Mouse (Mus musculus) neural tube, embryonic 15.5 days (tissue): ENCODE data around the gene Dgkb. TPM values are rescaled to one million over a fixed set of nuclear protein-coding genes. Genes with fewer than 3 reads are reported as not detected.

Source experiments
- ATAC-seq: fragments of 200-750 bp; cut with Nextera tagmentation; 2 replicates; pipeline ENCODE4 v1.8.0; 2017; ENCODE audit warnings: mild to moderate bottlenecking, moderate TSS enrichment, moderate library complexity; ENCODE audit not compliant: low FRiP score
- H3K27ac ChIP-seq: fragments of 300-500 bp; sonication (generic); replicated peaks from 2 replicates; pipeline ENCODE4 v1.5.1; 2015; ENCODE audit warnings: mild to moderate bottlenecking, inconsistent platforms
- H3K27me3 ChIP-seq: fragments of 300-500 bp; sonication (generic); replicated peaks from 2 replicates; pipeline ENCODE4 v1.6.1; 2015; ENCODE audit warnings: inconsistent platforms
- H3K36me3 ChIP-seq: fragments of 300-500 bp; sonication (generic); 2 replicates; pipeline ENCODE4 v1.6.1; 2015; ENCODE audit warnings: inconsistent platforms
- H3K4me1 ChIP-seq: fragments of 300-500 bp; sonication (generic); 2 replicates; pipeline ENCODE4 v1.6.1; 2015; ENCODE audit warnings: inconsistent platforms
- H3K4me2 ChIP-seq: fragments of 300-500 bp; sonication (generic); 2 replicates; pipeline ENCODE4 v1.6.1; 2015; ENCODE audit warnings: inconsistent platforms, mild to moderate bottlenecking, moderate library complexity
- H3K4me3 ChIP-seq: fragments of 300-500 bp; sonication (generic); replicated peaks from 2 replicates; pipeline ENCODE4 v1.5.1; 2015; ENCODE audit warnings: mild to moderate bottlenecking, inconsistent platforms
- H3K9ac ChIP-seq: fragments of 300-500 bp; sonication (generic); replicated peaks from 2 replicates; pipeline ENCODE4 v1.6.1; 2015; ENCODE audit warnings: mild to moderate bottlenecking, inconsistent platforms
- H3K9me3 ChIP-seq: fragments of 300-500 bp; sonication (generic); replicated peaks from 2 replicates; pipeline ENCODE4 v1.6.1; 2016; ENCODE audit warnings: inconsistent platforms
- WGBS: fragments of 180-500 bp; shearing (Covaris S2); methylation state at CpG from one replicate; pipeline ENCODE4 v1.1.7; 2015; ENCODE audit warnings: mixed read lengths; 5-methylcytosine and 5-hydroxymethylcytosine counted together
- polyA plus RNA-seq: library from polyadenylated mRNA; unstranded; fragments of >200 nt; fragmentation: Nextera tagmentation; extraction: Ambion mirVana; gene quantifications from 2 replicates; pipeline ENCODE4 v1.2.1, GENCODE M21; 2015

Dgkb gene
- polyA plus RNA-seq, 1 experiment from 2014 or later = 9.8 TPM

DNA sequence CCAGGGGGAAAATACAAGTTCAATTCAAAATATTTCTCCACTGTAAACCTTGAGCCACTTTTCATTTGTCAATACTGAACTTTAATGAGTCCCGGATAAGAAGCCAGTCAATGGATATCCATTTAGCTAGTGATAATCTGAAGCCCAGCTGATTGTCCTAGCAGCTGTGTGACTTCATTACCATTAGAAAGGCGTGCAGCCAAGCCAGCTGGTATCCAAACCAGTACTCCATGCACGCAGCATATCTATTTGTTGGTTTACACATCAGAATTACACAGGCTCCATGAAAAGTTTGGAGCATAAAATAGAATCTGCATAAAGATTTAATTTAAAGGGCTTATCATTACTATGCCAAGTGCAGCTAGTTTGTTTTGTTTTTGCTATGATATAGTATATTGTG is 486.3 kb downstream of the Dgkb start:
- Histone ChIP-seq H3K9ac (no peak overlapping the region), H3K36me3 (no peaks in the 10 kb centered on the region), H3K9me3 (no peaks in the 10 kb centered on the region), H3K27ac (no peak overlapping the region), H3K4me1 (no peaks in the 10 kb centered on the region), H3K4me3 (no peak overlapping the region), H3K4me2 (no peak overlapping the region), H3K27me3 (no peaks in the 10 kb centered on the region)
- no peak for ATAC-seq
- 9% methylated on average over 3 of the region's 3 CpGs for WGBS

DNA sequence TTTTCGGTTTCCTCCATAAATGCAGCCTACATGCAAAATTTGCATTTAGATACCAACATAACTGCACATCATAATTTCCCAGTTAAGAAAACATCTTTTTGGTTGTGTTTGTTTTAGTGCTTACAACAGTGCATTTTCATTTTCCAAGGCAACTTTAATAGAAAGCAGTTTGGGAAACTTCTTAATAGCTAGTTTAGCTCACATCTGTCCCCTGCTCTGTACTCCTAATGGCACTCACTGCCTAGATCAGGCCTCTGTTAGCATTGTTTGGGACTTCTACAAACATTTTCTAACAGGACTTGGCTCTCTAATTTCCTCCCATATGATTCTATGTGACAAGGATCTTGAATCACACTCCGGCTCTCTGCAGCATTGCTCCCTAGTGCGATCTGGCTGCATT is 486.7 kb downstream of the Dgkb start:
- no peak overlapping the region for H3K4me2 ChIP-seq
- H3K36me3 ChIP-seq = no peaks in the 10 kb centered on the region
- no peaks in the 10 kb centered on the region for H3K9me3 ChIP-seq
- no peak overlapping the region for H3K9ac ChIP-seq
- no peak for ATAC-seq
- 79% methylated on average over 3 of the region's 3 CpGs for WGBS
- no peaks in the 10 kb centered on the region for H3K4me1 ChIP-seq
- no peaks in the 10 kb centered on the region for H3K27me3 ChIP-seq
- no peak overlapping the region for H3K27ac ChIP-seq
- H3K4me3 ChIP-seq = no peak overlapping the region

- H3K36me3 ChIP-seq = no peaks in the 10 kb centered on the region
- no peaks in the 10 kb centered on the region for H3K27me3 ChIP-seq
- H3K4me3 ChIP-seq = no peak overlapping the region
- no peak for ATAC-seq
- H3K4me1 ChIP-seq = no peaks in the 10 kb centered on the region
- H3K9me3 ChIP-seq = no peaks in the 10 kb centered on the region
- H3K27ac ChIP-seq = no peak overlapping the region
- no peak overlapping the region for H3K4me2 ChIP-seq
- no peak overlapping the region for H3K9ac ChIP-seq
These were observed 492.4 kb downstream of the Dgkb start for GRCm38 (mm10) chr12:38309885-38310284.

GRCm38 (mm10) chr12:38327729-38328271 is 510.3 kb downstream of the Dgkb start:
- no peak for ATAC-seq
- Histone ChIP-seq H3K36me3 (no peaks in the 10 kb centered on the region), H3K4me1 (no peaks in the 10 kb centered on the region), H3K4me2 (no peak overlapping the region), H3K27ac (no peak overlapping the region), H3K4me3 (no peak overlapping the region), H3K27me3 (no peaks in the 10 kb centered on the region), H3K9me3 (no peaks in the 10 kb centered on the region), H3K9ac (no peak overlapping the region)
- 13% methylated on average over 1 of the region's 1 CpGs for whole genome bisulfite sequencing

GRCm38 (mm10) chr12:38328779-38329178 is 511.3 kb downstream of the Dgkb start:
- no peaks in the 10 kb centered on the region for H3K36me3 ChIP-seq
- no peaks in the 10 kb centered on the region for H3K9me3 ChIP-seq

GRCm38 (mm10) chr12:38342657-38343056 is 525.1 kb downstream of the Dgkb start:
- Histone ChIP-seq H3K27ac (no peak overlapping the region), H3K9ac (no peak overlapping the region), H3K4me1 (peaks cover 3% of the 10 kb centered on the region), H3K4me3 (no peak overlapping the region), H3K9me3 (no peaks in the 10 kb centered on the region), H3K4me2 (peak overlapping the region; percentile 20), H3K27me3 (no peaks in the 10 kb centered on the region), H3K36me3 (no peaks in the 10 kb centered on the region)
- 6% methylated on average over 6 of the region's 6 CpGs for WGBS
- ATAC-seq = peak; percentile 90

More at GRCm38 (mm10) chr12:38328779-38329178, 511.3 kb downstream of the Dgkb start:
- Histone ChIP-seq H3K4me3 (no peak overlapping the region), H3K27me3 (no peaks in the 10 kb centered on the region), H3K9ac (no peak overlapping the region), H3K27ac (no peak overlapping the region), H3K4me2 (no peak overlapping the region), H3K4me1 (no peaks in the 10 kb centered on the region)
- no peak for ATAC-seq

GRCm38 (mm10) chr12:38352481-38352880 is 535.0 kb downstream of the Dgkb start:
- no peaks in the 10 kb centered on the region for H3K4me1 ChIP-seq
- H3K9me3 ChIP-seq = no peaks in the 10 kb centered on the region
- H3K4me2 ChIP-seq = no peak overlapping the region
- no peak for ATAC-seq
- H3K4me3 ChIP-seq = no peak overlapping the region
- H3K27me3 ChIP-seq = no peaks in the 10 kb centered on the region
- no peaks in the 10 kb centered on the region for H3K36me3 ChIP-seq
- 88% methylated on average over 3 of the region's 3 CpGs for WGBS
- H3K9ac ChIP-seq = no peak overlapping the region
- no peak overlapping the region for H3K27ac ChIP-seq

- H3K9me3 ChIP-seq = no peaks in the 10 kb centered on the region
- H3K9ac ChIP-seq = no peak overlapping the region
- no peak overlapping the region for H3K27ac ChIP-seq
- ATAC-seq = no peak
- H3K36me3 ChIP-seq = no peaks in the 10 kb centered on the region
- H3K4me1 ChIP-seq = no peaks in the 10 kb centered on the region
- 87% methylated on average over 1 of the region's 1 CpGs for WGBS
- no peaks in the 10 kb centered on the region for H3K27me3 ChIP-seq
- no peak overlapping the region for H3K4me3 ChIP-seq
- no peak overlapping the region for H3K4me2 ChIP-seq
These were observed 538.9 kb downstream of the Dgkb start for GRCm38 (mm10) chr12:38356386-38356785.

DNA sequence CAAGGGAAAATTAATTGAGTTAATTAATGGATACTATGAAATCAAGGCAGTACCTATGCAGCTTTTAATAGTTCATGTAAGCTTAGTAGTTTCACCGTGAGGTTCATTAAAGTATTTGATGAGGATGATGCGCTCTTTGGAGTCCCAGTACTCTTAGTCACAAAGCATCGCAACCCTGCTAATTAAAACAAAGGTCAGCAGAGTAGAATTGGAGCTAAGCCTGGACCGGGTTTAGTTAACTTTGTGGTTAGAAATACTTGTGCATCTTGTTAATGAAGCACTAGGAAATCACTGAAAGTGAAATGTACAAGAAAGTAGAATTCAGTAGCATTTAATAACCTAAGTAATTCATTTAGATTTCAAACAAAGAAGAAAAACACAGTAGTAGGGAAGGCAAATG is 544.0 kb downstream of the Dgkb start:
- no peak for ATAC-seq
- 85% methylated on average over 4 of the region's 4 CpGs for WGBS
- H3K27me3 ChIP-seq = no peaks in the 10 kb centered on the region

DNA sequence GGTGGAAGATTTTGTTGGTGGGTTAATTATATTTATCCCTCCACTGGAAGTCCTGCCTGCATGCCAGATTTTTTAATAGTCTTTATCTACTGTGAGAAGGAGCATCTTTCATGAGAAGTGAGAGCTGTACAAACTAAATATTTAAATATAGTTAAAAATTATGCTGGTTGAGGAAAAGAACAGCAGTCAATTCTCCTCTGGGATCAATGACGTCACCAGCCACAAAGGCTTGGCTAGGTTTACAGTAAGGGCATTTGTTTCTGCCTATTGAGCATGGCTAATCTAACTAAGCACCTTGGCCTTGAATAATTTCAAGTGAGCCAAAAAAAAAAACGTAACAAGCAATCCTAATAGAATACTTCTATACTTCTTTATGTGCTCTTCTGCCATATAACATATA is 554.1 kb downstream of the Dgkb start:
- Histone ChIP-seq H3K27me3 (no peaks in the 10 kb centered on the region), H3K4me3 (no peak overlapping the region), H3K9me3 (no peaks in the 10 kb centered on the region), H3K4me2 (no peak overlapping the region), H3K36me3 (no peaks in the 10 kb centered on the region), H3K4me1 (no peaks in the 10 kb centered on the region), H3K27ac (no peak overlapping the region), H3K9ac (no peak overlapping the region)
- WGBS = 56% methylated on average over 2 of the region's 2 CpGs
- ATAC-seq = no peak

More for the DNA sequence above, 544.0 kb downstream of the Dgkb start:
- H3K9me3 ChIP-seq = no peaks in the 10 kb centered on the region
- no peak overlapping the region for H3K27ac ChIP-seq
- H3K4me1 ChIP-seq = no peaks in the 10 kb centered on the region
- no peak overlapping the region for H3K9ac ChIP-seq
- H3K4me3 ChIP-seq = no peak overlapping the region
- H3K36me3 ChIP-seq = no peaks in the 10 kb centered on the region
- H3K4me2 ChIP-seq = no peak overlapping the region

GRCm38 (mm10) chr12:38374159-38374558 is 556.6 kb downstream of the Dgkb start:
- ATAC-seq = no peak
- Histone ChIP-seq H3K4me3 (no peak overlapping the region), H3K27me3 (no peaks in the 10 kb centered on the region), H3K9me3 (no peaks in the 10 kb centered on the region), H3K36me3 (no peaks in the 10 kb centered on the region), H3K27ac (no peak overlapping the region), H3K9ac (no peak overlapping the region), H3K4me1 (no peaks in the 10 kb centered on the region), H3K4me2 (no peak overlapping the region)
- 72% methylated on average over 3 of the region's 3 CpGs for WGBS

DNA sequence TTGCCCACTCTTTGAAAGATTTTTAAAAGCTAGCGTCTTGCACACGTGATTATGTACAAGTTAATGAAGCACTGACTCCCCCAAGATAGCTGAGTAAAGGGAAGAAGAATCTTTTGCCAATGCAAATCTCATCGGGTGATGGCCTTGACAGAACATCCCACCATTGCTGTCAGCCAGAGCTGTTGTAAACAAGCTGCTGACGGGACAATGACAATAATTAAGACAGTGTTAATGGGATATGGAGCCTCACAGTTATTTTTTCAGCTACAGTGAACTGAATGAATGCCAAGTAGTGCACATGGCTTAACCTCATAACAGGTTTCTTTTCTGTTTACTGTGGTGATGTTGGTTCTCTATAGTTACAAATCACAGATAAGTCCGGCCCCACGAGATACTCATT is 568.4 kb downstream of the Dgkb start:
- Histone ChIP-seq H3K9ac (no peak overlapping the region), H3K4me2 (no peak overlapping the region), H3K4me3 (no peak overlapping the region), H3K27ac (no peak overlapping the region), H3K9me3 (no peaks in the 10 kb centered on the region), H3K36me3 (no peaks in the 10 kb centered on the region), H3K27me3 (no peaks in the 10 kb centered on the region), H3K4me1 (no peaks in the 10 kb centered on the region)
- WGBS = 76% methylated on average over 6 of the region's 6 CpGs
- no peak for ATAC-seq

- Histone ChIP-seq H3K4me1 (no peaks in the 10 kb centered on the region), H3K4me2 (no peak overlapping the region), H3K9me3 (no peaks in the 10 kb centered on the region), H3K36me3 (no peaks in the 10 kb centered on the region), H3K27me3 (no peaks in the 10 kb centered on the region), H3K9ac (no peak overlapping the region), H3K27ac (no peak overlapping the region), H3K4me3 (no peak overlapping the region)
- ATAC-seq = no peak
- WGBS = 49% methylated on average over 1 of the region's 1 CpGs
These were observed 569.5 kb downstream of the Dgkb start for GRCm38 (mm10) chr12:38386991-38387390.
